Mouse (Mus musculus) heart, embryonic 13.5 days (tissue): ENCODE measurements at regions not wholly inside any gene's neighbourhood (a gene's known extent, or its start where the extent isn't known, plus 50 kb on each side); places are given as distances from the start of the nearest gene placed in this dataset.

Source experiments
- ATAC-seq: fragments of 200-750 bp; cut with Nextera tagmentation; 2 replicates; pipeline ENCODE4 v1.8.0; 2017; ENCODE audit warnings: moderate TSS enrichment; ENCODE audit not compliant: insufficient number of reproducible peaks, low FRiP score, low TSS enrichment; ENCODE audit errors: extremely low read depth
- H3K27ac ChIP-seq: fragments of 300-500 bp; sonication (generic); replicated peaks from 2 replicates; pipeline ENCODE4 v1.5.1; 2015; ENCODE audit warnings: moderate library complexity, mild to moderate bottlenecking, inconsistent platforms
- H3K27me3 ChIP-seq: fragments of 300-500 bp; sonication (generic); replicated peaks from 2 replicates; pipeline ENCODE4 v1.6.1; 2015; ENCODE audit warnings: mild to moderate bottlenecking, inconsistent platforms
- H3K36me3 ChIP-seq: fragments of 300-500 bp; sonication (generic); 2 replicates; pipeline ENCODE4 v1.6.1; 2015; ENCODE audit warnings: mild to moderate bottlenecking, inconsistent platforms
- H3K4me1 ChIP-seq: fragments of 300-500 bp; sonication (generic); 2 replicates; pipeline ENCODE4 v1.6.1; 2015; ENCODE audit warnings: inconsistent platforms
- H3K4me2 ChIP-seq: fragments of 300-500 bp; sonication (generic); 2 replicates; pipeline ENCODE4 v1.6.1; 2015; ENCODE audit warnings: inconsistent platforms, mild to moderate bottlenecking, moderate library complexity
- H3K4me3 ChIP-seq: fragments of 300-500 bp; sonication (generic); 2 replicates; pipeline ENCODE4 v1.5.1; 2015; ENCODE audit warnings: moderate library complexity, mild to moderate bottlenecking, inconsistent platforms
- H3K9ac ChIP-seq: fragments of 300-500 bp; sonication (generic); 2 replicates; pipeline ENCODE4 v1.6.1; 2015; ENCODE audit warnings: inconsistent platforms, mild to moderate bottlenecking, moderate library complexity
- H3K9me3 ChIP-seq: fragments of 300-500 bp; sonication (generic); 2 replicates; pipeline ENCODE4 v1.6.1; 2016; ENCODE audit warnings: inconsistent platforms
- WGBS: fragments of 180-500 bp; shearing (Covaris S2); methylation state at CpG from one replicate; pipeline ENCODE4 v1.1.7; 2015; ENCODE audit warnings: mixed read lengths; 5-methylcytosine and 5-hydroxymethylcytosine counted together

DNA sequence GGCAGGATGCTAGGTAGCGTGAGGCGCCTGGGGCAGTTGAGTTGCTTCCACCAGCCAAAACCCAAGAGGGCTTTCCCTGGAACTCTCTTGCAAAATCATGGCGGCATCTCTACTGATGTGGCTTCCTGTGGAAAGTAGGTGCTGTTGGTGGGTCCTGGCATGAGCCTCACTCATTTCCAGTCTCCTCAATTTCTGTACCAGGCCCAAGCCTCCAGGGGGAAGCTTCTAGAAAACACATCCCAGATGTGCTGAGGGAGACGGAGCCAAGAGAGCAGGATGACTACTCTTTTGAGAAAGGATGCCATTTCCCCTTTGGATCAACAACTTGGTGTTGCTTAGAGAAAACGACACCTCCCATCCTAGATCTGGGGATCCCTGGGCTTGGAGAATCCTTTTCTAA lies 50.9 kb upstream of the 1600014C23Rik start:
- no peaks in the 10 kb centered on the region for H3K36me3 ChIP-seq
- no peaks in the 10 kb centered on the region for H3K9me3 ChIP-seq
- 86% methylated on average over 5 of the region's 5 CpGs for WGBS
- ATAC-seq, result no peak
- peaks cover 53% of the 10 kb centered on the region for H3K27me3 ChIP-seq
- H3K4me1 ChIP-seq, result no peaks in the 10 kb centered on the region
- no peak overlapping the region for H3K27ac ChIP-seq
- no peak overlapping the region for H3K9ac ChIP-seq
- no peak overlapping the region for H3K4me3 ChIP-seq
- no peak overlapping the region for H3K4me2 ChIP-seq
